Mouse (Mus musculus) inflammation-experienced regulatory T-cells (primary cell): Measurements from ENCODE around the gene Gm3015. TPM values are rescaled to one million over a fixed set of nuclear protein-coding genes. Genes with fewer than 3 reads are reported as not detected.

ENCODE experiments used
- polyA plus RNA-seq, 2 experiments: library from polyadenylated mRNA; unstranded; fragments of 100-300 nt; shearing (Covaris generic); gene quantifications; one replicate each; pipeline ENCODE4 v1.2.1; 2017

Gene Gm3015
- not detected for polyA plus RNA-seq

GRCm38 (mm10) chr14:42768721-42769120 lies at the start of gene Gm3015:
Gene Gm3015, minus strand, starts transcription at chr14:42768821.

GRCm38 (mm10) chr14:42797887-42798286 lies 29.3 kb upstream of the Gm3015 start, which contains the start of gene Gm10377:
Gene Gm10377, minus strand, starts transcription at chr14:42797987.

Other genes starting within 250 kb of the Gm3015 start
- gene Gm8024, start 244.5 kb downstream of the Gm3015 start, polyA plus RNA-seq, result under 1 TPM in 1 of 2 experiments, not detected in 1; 0.21 TPM
- gene Gm17124, start 168.9 kb downstream of the Gm3015 start, polyA plus RNA-seq, result under 1 TPM; 0.11 to 0.39 TPM
- gene Gm3633, start 126.9 kb downstream of the Gm3015 start, polyA plus RNA-seq, result not detected
- gene Gm10378, start 112.9 kb downstream of the Gm3015 start, polyA plus RNA-seq, result not detected
- gene Gm10377, start 29.2 kb upstream of the Gm3015 start, polyA plus RNA-seq, result not detected
- gene Gm21977, start 84.7 kb upstream of the Gm3015 start, polyA plus RNA-seq, result 1 to 10 TPM in 1 of 2 experiments, not detected in 1; 2.1 TPM
- not detected for gene Gm8082, start 224.8 kb upstream of the Gm3015 start, polyA plus RNA-seq
- gene Gm10376, start 246.8 kb upstream of the Gm3015 start, polyA plus RNA-seq, result not detected